Mouse (Mus musculus): ENCODE data around the gene Samd4b.

The Samd4b gene

GRCm38 (mm10) chr7:28575597-28575996 lies 22.3 kb downstream of the Samd4b start:
- no peaks in the 10 kb centered on the region for H3K27me3 ChIP-seq (ENCODE audit: insufficient read depth, low read length)
- no peaks in the 10 kb centered on the region for H3K9me3 ChIP-seq (ENCODE audit: low read length)
- H3K36me3 ChIP-seq (ENCODE audit: insufficient read depth, low read length): peaks cover 76% of the 10 kb centered on the region
- peaks cover 100% of the 10 kb centered on the region for H3K4me1 ChIP-seq (replicated peaks; ENCODE audit: low read depth, low read length)
- TF ChIP-seq POU5F1 (IDR thresholded peaks at IDR 0.05; ENCODE audit: borderline replicate concordance, low read length): no peak
- TF ChIP-seq NANOG (IDR thresholded peaks at IDR 0.05; ENCODE audit: borderline replicate concordance, low read length): no peak
- no peak for TF ChIP-seq CTCF (conservative IDR thresholded peaks at IDR 0.05; ENCODE audit: low read length)
- no peak overlapping the region for H3K4me3 ChIP-seq (replicated peaks; ENCODE audit: low read length)

DNA sequence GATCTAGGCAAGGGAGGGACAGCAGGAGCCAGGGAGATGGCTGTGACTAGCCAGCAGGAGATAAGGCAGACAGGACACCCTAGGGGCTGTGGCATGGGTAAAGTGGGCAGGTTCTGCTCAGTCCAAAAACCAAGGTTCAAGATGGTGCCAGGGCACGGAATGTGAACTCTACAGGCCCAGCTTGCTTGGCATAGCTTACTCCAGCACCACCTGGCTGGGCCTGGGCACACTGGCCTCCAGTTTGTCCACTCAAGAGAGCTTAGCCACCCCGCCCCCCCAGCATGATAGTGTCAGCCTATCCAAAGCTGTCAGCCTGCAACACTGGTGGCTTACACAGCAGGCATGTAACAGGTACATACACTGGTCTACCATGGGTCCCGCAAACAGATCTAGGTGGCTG lies 24.7 kb downstream of the Samd4b start:
- peaks cover 100% of the 10 kb centered on the region for H3K4me1 ChIP-seq (replicated peaks; ENCODE audit: low read depth, low read length)
- TF ChIP-seq POU5F1 (IDR thresholded peaks at IDR 0.05; ENCODE audit: borderline replicate concordance, low read length): no peak
- no peak for TF ChIP-seq CTCF (conservative IDR thresholded peaks at IDR 0.05; ENCODE audit: low read length)
- H3K4me3 ChIP-seq (replicated peaks; ENCODE audit: low read length): no peak overlapping the region
- H3K36me3 ChIP-seq (ENCODE audit: insufficient read depth, low read length): peaks cover 86% of the 10 kb centered on the region
- no peaks in the 10 kb centered on the region for H3K9me3 ChIP-seq (ENCODE audit: low read length)
- H3K27me3 ChIP-seq (ENCODE audit: insufficient read depth, low read length): no peaks in the 10 kb centered on the region

- H3K36me3 ChIP-seq (ENCODE audit: insufficient read depth, low read length): peaks cover 89% of the 10 kb centered on the region
- H3K27me3 ChIP-seq (ENCODE audit: insufficient read depth, low read length): no peaks in the 10 kb centered on the region
- H3K4me1 ChIP-seq (replicated peaks; ENCODE audit: low read depth, low read length): peaks cover 100% of the 10 kb centered on the region
- TF ChIP-seq CTCF (conservative IDR thresholded peaks at IDR 0.05; ENCODE audit: low read length) (no peak), POU5F1 (IDR thresholded peaks at IDR 0.05; ENCODE audit: borderline replicate concordance, low read length) (no peak), NANOG (IDR thresholded peaks at IDR 0.05; ENCODE audit: borderline replicate concordance, low read length) (no peak)
- H3K9me3 ChIP-seq (ENCODE audit: low read length): no peaks in the 10 kb centered on the region
- H3K4me3 ChIP-seq (replicated peaks; ENCODE audit: low read length): no peak overlapping the region
Observed at GRCm38 (mm10) chr7:28572689-28573088, 25.3 kb downstream of the Samd4b start.

- Histone ChIP-seq H3K36me3 (ENCODE audit: insufficient read depth, low read length) (peaks cover 93% of the 10 kb centered on the region), H3K4me1 (replicated peaks; ENCODE audit: low read depth, low read length) (peaks cover 99% of the 10 kb centered on the region), H3K27me3 (ENCODE audit: insufficient read depth, low read length) (no peaks in the 10 kb centered on the region), H3K4me3 (replicated peaks; ENCODE audit: low read length) (peak overlapping the region; percentile 17; the same call in 1 of the 2 replicates), H3K9me3 (ENCODE audit: low read length) (no peaks in the 10 kb centered on the region)
- TF ChIP-seq NANOG (IDR thresholded peaks at IDR 0.05; ENCODE audit: borderline replicate concordance, low read length) (no peak), POU5F1 (IDR thresholded peaks at IDR 0.05; ENCODE audit: borderline replicate concordance, low read length) (no peak), CTCF (conservative IDR thresholded peaks at IDR 0.05; ENCODE audit: low read length) (no peak)
Observed at GRCm38 (mm10) chr7:28570982-28571682, 26.8 kb downstream of the Samd4b start.

DNA sequence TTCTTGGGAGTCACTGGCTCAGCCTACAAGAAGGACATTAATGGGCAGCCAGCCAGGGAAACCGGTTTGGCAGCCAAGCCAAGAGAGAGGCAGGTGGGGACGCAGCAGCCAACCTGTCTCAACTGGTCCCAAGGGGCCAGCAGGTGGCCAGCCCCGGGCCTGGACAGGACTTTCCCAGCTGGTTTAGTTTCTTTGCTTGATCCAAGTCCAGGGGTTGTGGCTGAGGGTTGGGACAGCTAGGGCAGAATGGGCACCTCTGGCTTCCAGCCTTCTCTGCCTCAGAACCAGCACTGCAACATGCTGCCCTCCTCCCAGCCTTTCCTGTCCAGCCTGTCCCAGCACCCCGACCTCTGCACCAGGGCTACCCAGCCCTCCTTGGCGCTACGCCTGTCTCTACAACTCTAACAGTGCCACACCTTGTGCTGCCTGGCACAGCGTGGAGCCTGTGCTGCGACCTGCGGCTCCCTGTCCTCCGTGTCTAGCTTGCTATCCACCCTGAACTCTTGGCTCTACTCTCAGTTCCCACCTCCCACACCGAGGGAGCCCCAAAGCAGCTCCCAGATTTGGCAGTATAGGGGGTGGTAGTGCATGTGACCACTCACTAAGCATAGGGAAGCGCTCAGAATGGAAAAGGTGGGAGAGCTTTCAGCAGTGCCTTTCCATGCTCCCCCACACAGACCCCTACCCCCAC lies 27.5 kb downstream of the Samd4b start:
- no peak for TF ChIP-seq POU5F1 (IDR thresholded peaks at IDR 0.05; ENCODE audit: borderline replicate concordance, low read length)

GRCm38 (mm10) chr7:28568253-28568652 lies 29.7 kb downstream of the Samd4b start:
- Histone ChIP-seq H3K36me3 (ENCODE audit: insufficient read depth, low read length) (peaks cover 95% of the 10 kb centered on the region), H3K4me3 (replicated peaks; ENCODE audit: low read length) (no peak overlapping the region), H3K4me1 (replicated peaks; ENCODE audit: low read depth, low read length) (peaks cover 95% of the 10 kb centered on the region), H3K9me3 (ENCODE audit: low read length) (no peaks in the 10 kb centered on the region), H3K27me3 (ENCODE audit: insufficient read depth, low read length) (no peaks in the 10 kb centered on the region)
- TF ChIP-seq POU5F1 (IDR thresholded peaks at IDR 0.05; ENCODE audit: borderline replicate concordance, low read length) (no peak), CTCF (conservative IDR thresholded peaks at IDR 0.05; ENCODE audit: low read length) (peak; percentile 73)

More for the DNA sequence above, 27.5 kb downstream of the Samd4b start:
- Histone ChIP-seq H3K4me3 (replicated peaks; ENCODE audit: low read length) (peak overlapping the region; percentile 17; the same call in 1 of the 2 replicates), H3K4me1 (replicated peaks; ENCODE audit: low read depth, low read length) (peaks cover 99% of the 10 kb centered on the region), H3K9me3 (ENCODE audit: low read length) (no peaks in the 10 kb centered on the region), H3K36me3 (ENCODE audit: insufficient read depth, low read length) (peaks cover 93% of the 10 kb centered on the region), H3K27me3 (ENCODE audit: insufficient read depth, low read length) (no peaks in the 10 kb centered on the region)

DNA sequence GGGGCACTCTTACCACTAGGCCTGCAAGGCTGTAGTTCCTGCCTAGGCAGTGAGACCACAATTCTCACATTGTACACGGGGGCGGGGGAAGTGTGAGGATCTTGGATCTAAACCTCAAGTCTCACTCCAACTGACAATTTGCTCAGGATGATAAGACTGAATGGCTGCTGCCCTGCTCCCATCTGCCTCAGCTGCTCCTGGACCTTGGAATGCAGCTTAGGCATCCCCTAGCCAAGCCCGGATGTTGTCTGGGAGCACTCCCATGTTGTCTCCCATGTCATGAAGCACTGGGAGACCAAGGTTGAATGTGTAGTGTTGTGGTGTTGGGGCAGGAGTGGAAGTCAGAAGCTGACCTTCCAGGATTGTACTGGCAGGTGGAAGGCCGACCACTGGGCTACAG lies 30.4 kb downstream of the Samd4b start:
- Histone ChIP-seq H3K4me1 (replicated peaks; ENCODE audit: low read depth, low read length) (peaks cover 95% of the 10 kb centered on the region), H3K9me3 (ENCODE audit: low read length) (no peaks in the 10 kb centered on the region), H3K27me3 (ENCODE audit: insufficient read depth, low read length) (no peaks in the 10 kb centered on the region), H3K4me3 (replicated peaks; ENCODE audit: low read length) (no peak overlapping the region), H3K36me3 (ENCODE audit: insufficient read depth, low read length) (peaks cover 95% of the 10 kb centered on the region)
- TF ChIP-seq CTCF (conservative IDR thresholded peaks at IDR 0.05; ENCODE audit: low read length) (no peak), NANOG (IDR thresholded peaks at IDR 0.05; ENCODE audit: borderline replicate concordance, low read length) (no peak), POU5F1 (IDR thresholded peaks at IDR 0.05; ENCODE audit: borderline replicate concordance, low read length) (no peak)

DNA sequence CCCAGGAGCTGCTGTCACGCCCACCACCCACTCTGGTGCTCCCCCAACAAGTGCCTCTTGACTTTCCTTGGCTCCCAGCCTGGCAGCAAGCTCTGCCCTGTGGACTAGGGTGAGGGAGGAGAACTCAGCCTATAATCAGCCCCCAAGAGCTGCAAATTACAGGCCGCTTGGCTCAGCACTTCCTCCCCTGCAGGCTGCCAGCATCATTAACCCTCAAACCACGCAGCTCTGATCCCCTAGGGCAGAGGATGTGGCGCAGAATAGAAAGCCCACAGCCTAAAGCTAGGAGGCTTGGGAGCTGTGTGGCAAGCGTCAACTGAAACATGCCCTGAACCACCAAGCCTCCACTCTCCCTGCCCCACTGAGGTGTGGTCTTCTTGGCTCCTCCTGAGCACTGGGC lies 32.5 kb downstream of the Samd4b start:
- H3K27me3 ChIP-seq (ENCODE audit: insufficient read depth, low read length): no peaks in the 10 kb centered on the region
- H3K4me1 ChIP-seq (replicated peaks; ENCODE audit: low read depth, low read length): peaks cover 91% of the 10 kb centered on the region
- H3K4me3 ChIP-seq (replicated peaks; ENCODE audit: low read length): no peak overlapping the region
- TF ChIP-seq CTCF (conservative IDR thresholded peaks at IDR 0.05; ENCODE audit: low read length) (no peak), NANOG (IDR thresholded peaks at IDR 0.05; ENCODE audit: borderline replicate concordance, low read length) (no peak), POU5F1 (IDR thresholded peaks at IDR 0.05; ENCODE audit: borderline replicate concordance, low read length) (no peak)
- H3K36me3 ChIP-seq (ENCODE audit: insufficient read depth, low read length): peaks cover 99% of the 10 kb centered on the region
- no peaks in the 10 kb centered on the region for H3K9me3 ChIP-seq (ENCODE audit: low read length)

Data from E14TG2a.4 (cell line).